Mouse (Mus musculus) neural tube, embryonic 12.5 days (tissue): ENCODE results near the gene Zfp800. TPM values are rescaled to one million over a fixed set of nuclear protein-coding genes. Genes with fewer than 3 reads are reported as not detected.

Experiments used
- ATAC-seq: fragments of 200-750 bp; cut with Nextera tagmentation; 2 replicates; pipeline ENCODE4 v1.8.0; 2017; ENCODE audit warnings: low read depth, mild to moderate bottlenecking, moderate TSS enrichment, moderate library complexity; ENCODE audit not compliant: low FRiP score
- H3K27ac ChIP-seq: fragments of 300-500 bp; sonication (generic); 2 replicates; pipeline ENCODE4 v1.5.1; 2016
- H3K27me3 ChIP-seq: fragments of 300-500 bp; sonication (generic); replicated peaks from 2 replicates; pipeline ENCODE4 v1.6.1; 2016; ENCODE audit warnings: mild to moderate bottlenecking
- H3K36me3 ChIP-seq: fragments of 300-500 bp; sonication (generic); 2 replicates; pipeline ENCODE4 v1.6.1; 2016; ENCODE audit warnings: mild to moderate bottlenecking
- H3K4me1 ChIP-seq: fragments of 300-500 bp; sonication (generic); 2 replicates; pipeline ENCODE4 v1.6.1; 2016
- H3K4me2 ChIP-seq: fragments of 300-500 bp; sonication (generic); replicated peaks from 2 replicates; pipeline ENCODE4 v1.6.1; 2016; ENCODE audit warnings: mild to moderate bottlenecking
- H3K4me3 ChIP-seq: fragments of 300-500 bp; sonication (generic); 2 replicates; pipeline ENCODE4 v1.5.1; 2016
- H3K9ac ChIP-seq: fragments of 300-500 bp; sonication (generic); 2 replicates; pipeline ENCODE4 v1.6.1; 2016; ENCODE audit warnings: mild to moderate bottlenecking
- H3K9me3 ChIP-seq: fragments of 300-500 bp; sonication (generic); 2 replicates; pipeline ENCODE4 v1.6.1; 2016; ENCODE audit warnings: mild to moderate bottlenecking
- WGBS: fragments of 180-500 bp; shearing (Covaris S2); methylation state at CpG from one replicate; pipeline ENCODE4 v1.1.7; 2016; 5-methylcytosine and 5-hydroxymethylcytosine counted together
- polyA plus RNA-seq: library from polyadenylated mRNA; unstranded; fragments of >200 nt; fragmentation: Nextera tagmentation; extraction: Ambion mirVana; gene quantifications from 2 replicates; pipeline ENCODE4 v1.2.1, GENCODE M21; 2016

Gene Zfp800
- polyA plus RNA-seq, 1 experiment from 2014 or later: 22.0 TPM

GRCm38 (mm10) chr6:28279886-28280285 lies 117.9 kb downstream of the Zfp800 start:
- H3K4me2 ChIP-seq: no peak overlapping the region
- H3K27me3 ChIP-seq: no peaks in the 10 kb centered on the region
- no peak overlapping the region for H3K4me3 ChIP-seq
- WGBS: 81% methylated on average over 2 of the region's 2 CpGs
- peaks cover 5% of the 10 kb centered on the region; the same call in 1 of the 2 replicates for H3K9me3 ChIP-seq
- no peak for ATAC-seq
- no peak overlapping the region for H3K9ac ChIP-seq
- no peak overlapping the region for H3K27ac ChIP-seq
- no peaks in the 10 kb centered on the region for H3K4me1 ChIP-seq
- H3K36me3 ChIP-seq: no peaks in the 10 kb centered on the region

- no peak for ATAC-seq
- H3K4me1 ChIP-seq: peaks cover 6% of the 10 kb centered on the region
- no peaks in the 10 kb centered on the region for H3K27me3 ChIP-seq
- 1% methylated on average over 28 of the region's 29 CpGs for WGBS
- peak overlapping the region; percentile 84 for H3K9ac ChIP-seq
- H3K9me3 ChIP-seq: no peaks in the 10 kb centered on the region
- H3K4me3 ChIP-seq: peak overlapping the region; percentile 89
- 0 out of 2 replicates have a peak overlapping the region, but pooled peaks have one; percentile 70 for H3K27ac ChIP-seq
- peak overlapping the region; percentile 86 for H3K4me2 ChIP-seq
- peaks cover 3% of the 10 kb centered on the region; the same call in 1 of the 2 replicates for H3K36me3 ChIP-seq
Observed at GRCm38 (mm10) chr6:28262198-28262621, 135.6 kb downstream of the Zfp800 start.

- under 1% methylated on average over 119 of the region's 131 CpGs for WGBS
- Histone ChIP-seq H3K9ac (peak overlapping the region; percentile 84), H3K27me3 (no peaks in the 10 kb centered on the region), H3K4me2 (peak overlapping the region; percentile 86), H3K36me3 (peaks cover 3% of the 10 kb centered on the region; the same call in 1 of the 2 replicates), H3K27ac (peak overlapping the region; percentile 70), H3K4me3 (peak overlapping the region; percentile 89), H3K9me3 (no peaks in the 10 kb centered on the region), H3K4me1 (peaks cover 6% of the 10 kb centered on the region)
- ATAC-seq: peak; percentile 96
Observed at GRCm38 (mm10) chr6:28261307-28262197, 136.3 kb downstream of the Zfp800 start.

- peak; percentile 21 for ATAC-seq
- peaks cover 6% of the 10 kb centered on the region for H3K4me1 ChIP-seq
- 1% methylated on average over 64 of the region's 64 CpGs for WGBS
Observed at GRCm38 (mm10) chr6:28260425-28261191, 137.2 kb downstream of the Zfp800 start.

GRCm38 (mm10) chr6:28259750-28260149 lies 138.1 kb downstream of the Zfp800 start:
- 87% methylated on average over 5 of the region's 5 CpGs for WGBS
- Histone ChIP-seq H3K9me3 (no peaks in the 10 kb centered on the region), H3K9ac (no peak overlapping the region), H3K27me3 (no peaks in the 10 kb centered on the region), H3K4me2 (no peak overlapping the region), H3K4me1 (peaks cover 6% of the 10 kb centered on the region), H3K4me3 (no peak overlapping the region), H3K27ac (no peak overlapping the region), H3K36me3 (peaks cover 3% of the 10 kb centered on the region; the same call in 1 of the 2 replicates)
- no peak for ATAC-seq

More at GRCm38 (mm10) chr6:28260425-28261191, 137.2 kb downstream of the Zfp800 start:
- Histone ChIP-seq H3K36me3 (peaks cover 3% of the 10 kb centered on the region; the same call in 1 of the 2 replicates), H3K27me3 (no peaks in the 10 kb centered on the region), H3K27ac (peak overlapping the region; percentile 70), H3K9ac (peak overlapping the region; percentile 84), H3K4me2 (peak overlapping the region; percentile 86), H3K9me3 (no peaks in the 10 kb centered on the region), H3K4me3 (peak overlapping the region; percentile 89)

- H3K4me1 ChIP-seq: peaks cover 6% of the 10 kb centered on the region
- H3K36me3 ChIP-seq: peaks cover 3% of the 10 kb centered on the region; the same call in 1 of the 2 replicates
- H3K27me3 ChIP-seq: no peaks in the 10 kb centered on the region
- ATAC-seq: no peak
- no peak overlapping the region for H3K9ac ChIP-seq
- H3K9me3 ChIP-seq: no peaks in the 10 kb centered on the region
- no peak overlapping the region for H3K4me3 ChIP-seq
- H3K4me2 ChIP-seq: no peak overlapping the region
- H3K27ac ChIP-seq: no peak overlapping the region
- 56% methylated on average over 1 of the region's 1 CpGs for WGBS
Observed at GRCm38 (mm10) chr6:28258440-28258839, 139.4 kb downstream of the Zfp800 start.

- H3K9ac ChIP-seq: no peak overlapping the region
- H3K4me3 ChIP-seq: no peak overlapping the region
- no peaks in the 10 kb centered on the region for H3K27me3 ChIP-seq
- no peaks in the 10 kb centered on the region for H3K9me3 ChIP-seq
- no peak for ATAC-seq
- peaks cover 6% of the 10 kb centered on the region for H3K4me1 ChIP-seq
- H3K36me3 ChIP-seq: peaks cover 3% of the 10 kb centered on the region; the same call in 1 of the 2 replicates
- no peak overlapping the region for H3K4me2 ChIP-seq
- 90% methylated on average over 1 of the region's 1 CpGs for WGBS
- H3K27ac ChIP-seq: no peak overlapping the region
Observed at GRCm38 (mm10) chr6:28257772-28258171, 140.0 kb downstream of the Zfp800 start.

GRCm38 (mm10) chr6:28252790-28253189 lies 145.0 kb downstream of the Zfp800 start:
- no peak overlapping the region for H3K27ac ChIP-seq
- H3K4me3 ChIP-seq: no peak overlapping the region
- no peaks in the 10 kb centered on the region for H3K27me3 ChIP-seq
- H3K4me2 ChIP-seq: no peak overlapping the region
- no peaks in the 10 kb centered on the region for H3K4me1 ChIP-seq
- H3K36me3 ChIP-seq: peaks cover 5% of the 10 kb centered on the region; the same call in 1 of the 2 replicates
- no peaks in the 10 kb centered on the region for H3K9me3 ChIP-seq
- H3K9ac ChIP-seq: no peak overlapping the region
- no peak for ATAC-seq

GRCm38 (mm10) chr6:28248211-28248610 lies 149.6 kb downstream of the Zfp800 start:
- Histone ChIP-seq H3K4me1 (no peaks in the 10 kb centered on the region), H3K4me3 (no peak overlapping the region), H3K4me2 (no peak overlapping the region), H3K27me3 (no peaks in the 10 kb centered on the region), H3K27ac (no peak overlapping the region), H3K9ac (no peak overlapping the region), H3K36me3 (peaks cover 16% of the 10 kb centered on the region; the same call in 1 of the 2 replicates), H3K9me3 (no peaks in the 10 kb centered on the region)
- no peak for ATAC-seq
- WGBS: 83% methylated on average over 2 of the region's 2 CpGs

- Histone ChIP-seq H3K4me3 (no peak overlapping the region), H3K27me3 (no peaks in the 10 kb centered on the region), H3K4me2 (no peak overlapping the region), H3K4me1 (no peaks in the 10 kb centered on the region), H3K9me3 (no peaks in the 10 kb centered on the region), H3K9ac (no peak overlapping the region), H3K36me3 (no peaks in the 10 kb centered on the region), H3K27ac (no peak overlapping the region)
- 93% methylated on average over 7 of the region's 7 CpGs for WGBS
- ATAC-seq: no peak
Observed at GRCm38 (mm10) chr6:28232618-28233361, 165.0 kb downstream of the Zfp800 start.

GRCm38 (mm10) chr6:28228085-28228484 lies 169.7 kb downstream of the Zfp800 start:
- Histone ChIP-seq H3K4me2 (no peak overlapping the region), H3K27me3 (no peaks in the 10 kb centered on the region), H3K4me3 (no peak overlapping the region), H3K4me1 (no peaks in the 10 kb centered on the region), H3K27ac (no peak overlapping the region), H3K36me3 (no peaks in the 10 kb centered on the region), H3K9ac (no peak overlapping the region), H3K9me3 (no peaks in the 10 kb centered on the region)
- WGBS: 90% methylated on average over 3 of the region's 3 CpGs
- no peak for ATAC-seq
